Mouse (Mus musculus) liver, embryonic 13.5 days (tissue): ENCODE measurements around the gene Ppp1r12c. TPM values are rescaled to one million over a fixed set of nuclear protein-coding genes. Genes with fewer than 3 reads are reported as not detected.

Experiments
- ATAC-seq: fragments of 200-750 bp; cut with Nextera tagmentation; 2 replicates; pipeline ENCODE4 v1.8.0; 2017; ENCODE audit warnings: low read depth, mild to moderate bottlenecking, moderate number of reproducible peaks, moderate library complexity
- DNase-seq: peaks from one replicate; pipeline ENCODE4 v3.0.0; 2022
- H3K27ac ChIP-seq: fragments of 300-500 bp; sonication (generic); 2 replicates; pipeline ENCODE4 v1.5.1; 2015; ENCODE audit warnings: moderate library complexity, mild to moderate bottlenecking, inconsistent platforms
- H3K27me3 ChIP-seq: fragments of 300-500 bp; sonication (generic); 2 replicates; pipeline ENCODE4 v1.6.1; 2015; ENCODE audit warnings: mild to moderate bottlenecking, inconsistent platforms
- H3K36me3 ChIP-seq: fragments of 300-500 bp; sonication (generic); 2 replicates; pipeline ENCODE4 v1.6.1; 2015; ENCODE audit warnings: mild to moderate bottlenecking, inconsistent platforms
- H3K4me1 ChIP-seq: fragments of 300-500 bp; sonication (generic); replicated peaks from 2 replicates; pipeline ENCODE4 v1.6.1; 2015; ENCODE audit warnings: inconsistent platforms
- H3K4me2 ChIP-seq: fragments of 300-500 bp; sonication (generic); 2 replicates; pipeline ENCODE4 v1.6.1; 2015; ENCODE audit warnings: inconsistent platforms, mild to moderate bottlenecking, moderate library complexity
- H3K4me3 ChIP-seq: fragments of 300-500 bp; sonication (generic); replicated peaks from 2 replicates; pipeline ENCODE4 v1.5.1; 2015; ENCODE audit warnings: mild to moderate bottlenecking, inconsistent platforms
- H3K9ac ChIP-seq: fragments of 300-500 bp; sonication (generic); 2 replicates; pipeline ENCODE4 v1.6.1; 2015; ENCODE audit warnings: mild to moderate bottlenecking, inconsistent platforms
- H3K9me3 ChIP-seq: fragments of 300-500 bp; sonication (generic); replicated peaks from 2 replicates; pipeline ENCODE4 v1.6.1; 2016; ENCODE audit warnings: inconsistent platforms
- WGBS: fragments of 180-500 bp; shearing (Covaris S2); methylation state at CpG from one replicate; pipeline ENCODE4 v1.1.7; 2015; ENCODE audit not compliant: insufficient replicate concordance; 5-methylcytosine and 5-hydroxymethylcytosine counted together
- polyA plus RNA-seq: library from polyadenylated mRNA; unstranded; fragments of >200 nt; fragmentation: Nextera tagmentation; extraction: Ambion mirVana; gene quantifications from 2 replicates; pipeline ENCODE4 v1.2.1, GENCODE M21; 2015

Ppp1r12c gene
- polyA plus RNA-seq, 1 experiment from 2014 or later: 18.8 TPM

DNA sequence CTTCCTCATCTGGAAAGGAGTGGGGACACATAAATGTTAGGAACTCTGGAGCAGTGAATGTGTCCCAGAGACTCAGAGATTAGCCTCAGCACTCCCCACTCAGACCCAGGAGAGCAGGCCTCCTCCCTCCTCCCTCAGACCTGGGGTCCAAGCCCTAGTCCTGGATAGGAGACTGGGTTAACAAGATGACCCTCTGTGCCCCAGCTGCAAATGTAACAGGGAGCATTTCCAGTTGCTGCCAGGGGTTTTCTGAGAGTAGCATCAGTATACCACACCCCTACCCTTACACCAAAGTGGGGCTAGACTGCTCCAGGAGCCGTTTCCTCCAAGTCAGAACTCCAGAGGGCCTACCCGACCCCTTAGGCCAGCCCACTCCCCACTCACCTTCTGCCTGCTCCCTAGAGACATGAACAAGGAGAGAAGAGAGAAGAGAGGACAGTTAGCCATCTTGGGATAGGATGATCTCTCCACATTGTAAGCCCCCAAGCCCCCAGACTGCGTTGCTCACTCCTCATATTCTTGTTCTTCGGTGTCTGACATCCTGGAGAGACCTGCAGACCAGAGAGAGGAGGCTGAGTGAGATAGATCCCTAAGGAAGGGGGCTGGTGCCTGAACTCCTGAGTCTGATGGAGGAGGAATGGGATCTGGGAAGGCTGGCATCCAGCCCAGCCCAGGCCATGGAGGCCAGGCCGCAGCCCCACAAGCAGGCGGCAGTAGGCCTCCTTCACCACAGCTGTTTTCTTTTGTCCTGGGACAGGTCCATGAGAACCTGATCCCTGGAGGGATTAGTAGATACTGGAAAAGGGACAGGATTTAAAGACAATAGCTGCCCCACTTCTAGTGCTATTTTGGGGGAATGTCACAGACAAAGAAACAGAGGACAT, 12.6 kb upstream of the Ppp1r12c start:
- Histone ChIP-seq H3K36me3 (no peaks in the 10 kb centered on the region), H3K4me2 (no peak overlapping the region), H3K9ac (no peak overlapping the region), H3K4me3 (no peak overlapping the region), H3K27me3 (no peaks in the 10 kb centered on the region), H3K4me1 (peaks cover 25% of the 10 kb centered on the region), H3K27ac (no peak overlapping the region), H3K9me3 (no peaks in the 10 kb centered on the region)
- DNase-seq (no peak), ATAC-seq (no peak)
- WGBS: 68% methylated on average over 6 of the region's 6 CpGs

DNA sequence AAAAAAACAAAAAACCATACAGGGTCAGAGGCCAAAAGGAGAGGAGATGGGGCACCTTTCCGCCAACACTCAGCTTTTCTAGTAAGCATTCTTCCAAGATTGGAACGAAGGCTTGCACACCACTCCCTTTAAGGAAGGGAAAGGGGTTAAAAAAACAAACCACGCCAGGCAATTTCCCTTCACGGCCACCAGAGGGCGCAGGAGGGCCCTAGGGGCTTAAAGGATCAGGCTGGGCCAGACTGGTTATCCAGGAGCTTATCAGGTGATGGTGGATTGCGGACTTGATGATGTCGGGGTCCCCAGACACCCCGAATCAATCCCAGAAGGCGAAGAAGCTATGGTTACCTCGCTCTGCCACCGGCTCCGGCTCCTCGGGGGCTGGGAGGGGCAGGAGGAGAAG, 11.8 kb upstream of the Ppp1r12c start:
- Histone ChIP-seq H3K4me1 (peaks cover 33% of the 10 kb centered on the region), H3K27ac (no peak overlapping the region)
- WGBS: 16% methylated on average over 13 of the region's 13 CpGs

DNA sequence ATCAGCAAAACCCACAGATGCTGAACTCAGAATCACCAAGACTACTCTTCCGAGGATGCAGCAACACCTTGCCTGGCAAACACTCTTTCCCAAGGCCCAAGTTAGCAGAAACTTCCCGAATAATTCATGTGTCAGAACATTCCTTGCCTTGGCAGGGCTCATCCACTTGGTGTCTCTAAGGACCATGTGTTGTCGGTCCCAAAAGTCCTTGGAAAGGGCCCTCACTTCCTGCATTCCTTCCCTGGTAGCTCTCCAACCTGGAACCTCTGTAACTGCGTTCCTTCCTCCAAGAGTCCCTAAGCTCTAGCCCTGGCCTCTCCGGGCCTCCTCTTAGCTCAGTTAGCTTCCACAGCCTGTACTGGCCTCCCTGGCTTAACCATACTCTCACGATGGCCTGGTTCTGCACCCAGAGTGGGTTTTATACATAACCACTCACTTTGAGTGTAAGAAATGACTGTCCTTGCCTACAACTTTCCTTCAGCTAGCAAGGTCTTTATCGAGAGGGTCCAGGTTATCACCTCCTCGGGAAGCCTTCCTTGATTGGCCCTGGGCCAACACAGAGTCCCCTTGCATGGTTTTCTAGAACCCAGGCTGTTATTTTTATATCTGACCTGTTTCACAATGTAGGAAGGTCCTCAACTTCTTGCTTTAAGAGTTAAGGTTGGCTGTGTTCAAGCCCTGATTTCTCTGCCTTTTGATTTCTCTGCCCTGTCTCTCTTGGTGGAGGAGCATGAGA, 10.2 kb upstream of the Ppp1r12c start:
- no peaks in the 10 kb centered on the region for H3K9me3 ChIP-seq
- no peaks in the 10 kb centered on the region for H3K27me3 ChIP-seq
- no peak overlapping the region for H3K9ac ChIP-seq
- H3K4me2 ChIP-seq: no peak overlapping the region
- no peak for DNase-seq
- no peak for ATAC-seq
- no peaks in the 10 kb centered on the region for H3K36me3 ChIP-seq
- H3K27ac ChIP-seq: no peak overlapping the region
- WGBS: 68% methylated on average over 8 of the region's 8 CpGs
- no peak overlapping the region for H3K4me3 ChIP-seq
- H3K4me1 ChIP-seq: peaks cover 35% of the 10 kb centered on the region

More for the DNA sequence above, 11.8 kb upstream of the Ppp1r12c start:
- Histone ChIP-seq H3K9ac (no peak overlapping the region), H3K4me2 (no peak overlapping the region), H3K27me3 (no peaks in the 10 kb centered on the region), H3K36me3 (no peaks in the 10 kb centered on the region), H3K4me3 (no peak overlapping the region), H3K9me3 (no peaks in the 10 kb centered on the region)
- ATAC-seq (no peak), DNase-seq (peak; percentile 42)

DNA sequence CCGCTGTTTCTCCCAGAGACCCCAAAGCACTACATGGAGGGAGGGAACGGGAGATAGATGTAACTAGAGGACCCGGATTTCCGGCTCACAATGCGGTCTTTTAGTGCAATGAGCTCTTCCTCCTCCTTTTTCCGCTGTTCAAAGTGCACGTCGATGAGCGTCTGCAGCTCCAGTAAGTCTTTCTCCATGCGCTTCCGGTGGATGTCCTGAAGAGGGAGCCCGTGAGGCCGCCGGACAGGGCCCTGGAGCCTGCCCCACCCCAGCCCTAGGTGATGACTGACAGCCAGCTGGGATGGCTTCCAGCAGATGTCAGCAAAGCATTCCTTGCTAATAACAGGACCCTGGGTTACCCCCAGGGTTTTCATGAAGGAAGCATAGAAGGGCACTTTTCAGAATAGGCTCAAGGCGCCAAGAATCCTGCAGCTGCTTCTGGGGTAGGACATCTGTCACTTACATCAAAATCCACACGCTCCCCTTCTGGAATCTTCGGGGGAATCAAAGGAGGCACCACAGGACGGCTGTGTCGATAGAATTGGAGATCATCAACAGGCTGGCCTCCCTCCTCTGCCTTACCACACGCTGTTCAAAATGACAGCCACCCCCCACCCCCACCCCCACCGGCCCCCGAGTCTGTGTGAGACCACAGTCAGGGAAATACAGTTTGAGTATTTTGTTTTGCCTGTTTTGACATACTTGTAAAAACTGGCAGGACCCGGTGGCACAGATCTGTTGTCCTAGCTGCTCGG, 8.6 kb upstream of the Ppp1r12c start:
- peaks cover 38% of the 10 kb centered on the region for H3K4me1 ChIP-seq
- peak overlapping the region; percentile 20; the same call in 1 of the 2 replicates for H3K4me3 ChIP-seq
- DNase-seq: peak; percentile 65
- peak; percentile 75 for ATAC-seq
- H3K36me3 ChIP-seq: no peaks in the 10 kb centered on the region
- no peaks in the 10 kb centered on the region for H3K9me3 ChIP-seq
- H3K4me2 ChIP-seq: peak overlapping the region; percentile 53
- WGBS: 19% methylated on average over 24 of the region's 24 CpGs
- no peaks in the 10 kb centered on the region for H3K27me3 ChIP-seq
- H3K27ac ChIP-seq: no peak overlapping the region
- 0 out of 2 replicates have a peak overlapping the region, but pooled peaks have one; percentile 29 for H3K9ac ChIP-seq

DNA sequence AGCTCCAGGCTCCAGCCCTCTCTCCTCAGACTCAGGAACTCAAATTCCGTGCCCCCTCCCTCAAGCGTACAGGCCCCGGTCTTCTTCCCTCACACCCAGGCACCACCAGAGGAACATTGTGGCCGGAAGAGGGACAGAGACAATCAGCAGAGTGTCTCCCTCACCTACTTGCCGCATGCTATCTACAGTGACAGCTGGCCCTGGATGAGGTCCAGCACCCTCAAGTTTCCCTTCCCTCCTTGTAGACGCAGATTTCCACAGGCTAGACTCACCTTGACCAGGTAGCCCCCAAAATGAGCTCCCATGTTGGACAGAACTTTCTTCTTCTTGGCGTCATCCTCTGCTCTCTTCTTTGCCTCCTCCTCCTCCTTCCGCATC, 7.2 kb upstream of the Ppp1r12c start:
- DNase-seq (no peak), ATAC-seq (no peak)
- peaks cover 51% of the 10 kb centered on the region for H3K4me1 ChIP-seq
- no peaks in the 10 kb centered on the region for H3K36me3 ChIP-seq
- no peak overlapping the region; the same call in 1 of the 2 replicates for H3K27ac ChIP-seq
- H3K4me3 ChIP-seq: no peak overlapping the region
- H3K27me3 ChIP-seq: no peaks in the 10 kb centered on the region
- no peak overlapping the region for H3K9ac ChIP-seq
- H3K9me3 ChIP-seq: no peaks in the 10 kb centered on the region
- no peak overlapping the region for H3K4me2 ChIP-seq
- WGBS: 63% methylated on average over 8 of the region's 8 CpGs

DNA sequence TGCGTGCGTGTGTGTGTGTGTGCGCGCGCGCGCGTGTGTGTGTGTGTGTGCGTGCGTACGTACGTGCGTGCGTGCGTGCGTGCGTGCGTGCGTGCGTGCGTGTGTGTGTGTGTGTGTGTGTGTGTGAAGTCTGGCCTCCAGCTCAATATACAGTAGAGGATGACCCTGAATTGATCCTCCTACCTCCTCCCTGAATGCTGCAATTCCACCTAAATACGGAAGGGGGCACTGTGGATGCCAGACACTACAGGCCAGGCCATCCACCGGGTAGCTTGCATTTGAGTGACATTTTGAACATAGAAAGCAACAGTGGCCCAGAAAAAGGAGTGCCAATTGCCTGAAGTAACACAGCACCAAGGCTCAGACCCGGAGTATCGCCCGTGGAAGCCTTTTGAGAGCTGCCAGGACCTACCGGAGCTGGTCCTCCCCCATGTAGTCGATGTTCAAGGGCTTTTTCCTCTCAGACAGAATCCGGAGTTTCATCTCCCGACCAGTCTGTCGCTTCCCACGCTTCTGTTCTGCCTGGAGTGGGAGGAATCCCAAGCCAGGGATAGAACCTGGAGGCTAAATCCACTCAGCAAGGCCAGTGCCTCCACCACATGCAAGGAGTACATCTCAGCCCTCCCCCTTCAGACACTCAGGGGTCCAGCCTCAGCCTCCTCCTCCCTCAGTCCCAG, 6.7 kb upstream of the Ppp1r12c start:
- 73% methylated on average over 26 of the region's 32 CpGs for WGBS
- Histone ChIP-seq H3K9me3 (no peaks in the 10 kb centered on the region), H3K27me3 (no peaks in the 10 kb centered on the region), H3K27ac (no peak overlapping the region; the same call in 1 of the 2 replicates), H3K4me2 (no peak overlapping the region), H3K9ac (no peak overlapping the region), H3K4me3 (no peak overlapping the region), H3K4me1 (peaks cover 49% of the 10 kb centered on the region), H3K36me3 (no peaks in the 10 kb centered on the region)
- ATAC-seq (no peak), DNase-seq (no peak)

DNA sequence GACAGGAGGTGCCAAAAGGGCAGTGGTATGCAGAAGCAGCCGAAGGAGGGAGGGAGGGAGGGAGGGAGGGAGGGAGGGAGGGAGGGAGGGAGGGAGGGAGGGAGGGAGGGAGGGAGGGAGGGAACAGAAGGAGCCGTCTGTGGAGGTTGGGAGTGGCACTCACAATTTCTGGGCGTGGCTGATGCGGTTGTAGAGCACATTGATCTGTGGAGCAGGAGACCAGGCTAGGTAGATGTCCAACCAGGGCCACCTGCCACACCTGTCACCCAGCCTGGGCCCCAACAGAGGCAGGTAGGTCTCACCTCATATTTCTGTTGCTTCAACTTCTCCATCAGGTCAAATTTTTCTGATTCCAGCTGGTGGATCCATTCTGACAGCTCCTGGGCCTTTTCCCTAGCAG, 5.7 kb upstream of the Ppp1r12c start:
- Histone ChIP-seq H3K9me3 (no peaks in the 10 kb centered on the region), H3K4me1 (peaks cover 58% of the 10 kb centered on the region), H3K27me3 (no peaks in the 10 kb centered on the region), H3K4me3 (no peak overlapping the region), H3K36me3 (no peaks in the 10 kb centered on the region), H3K9ac (no peak overlapping the region), H3K27ac (no peak overlapping the region; the same call in 1 of the 2 replicates), H3K4me2 (no peak overlapping the region)
- WGBS: 26% methylated on average over 3 of the region's 4 CpGs
- DNase-seq (no peak), ATAC-seq (no peak)

DNA sequence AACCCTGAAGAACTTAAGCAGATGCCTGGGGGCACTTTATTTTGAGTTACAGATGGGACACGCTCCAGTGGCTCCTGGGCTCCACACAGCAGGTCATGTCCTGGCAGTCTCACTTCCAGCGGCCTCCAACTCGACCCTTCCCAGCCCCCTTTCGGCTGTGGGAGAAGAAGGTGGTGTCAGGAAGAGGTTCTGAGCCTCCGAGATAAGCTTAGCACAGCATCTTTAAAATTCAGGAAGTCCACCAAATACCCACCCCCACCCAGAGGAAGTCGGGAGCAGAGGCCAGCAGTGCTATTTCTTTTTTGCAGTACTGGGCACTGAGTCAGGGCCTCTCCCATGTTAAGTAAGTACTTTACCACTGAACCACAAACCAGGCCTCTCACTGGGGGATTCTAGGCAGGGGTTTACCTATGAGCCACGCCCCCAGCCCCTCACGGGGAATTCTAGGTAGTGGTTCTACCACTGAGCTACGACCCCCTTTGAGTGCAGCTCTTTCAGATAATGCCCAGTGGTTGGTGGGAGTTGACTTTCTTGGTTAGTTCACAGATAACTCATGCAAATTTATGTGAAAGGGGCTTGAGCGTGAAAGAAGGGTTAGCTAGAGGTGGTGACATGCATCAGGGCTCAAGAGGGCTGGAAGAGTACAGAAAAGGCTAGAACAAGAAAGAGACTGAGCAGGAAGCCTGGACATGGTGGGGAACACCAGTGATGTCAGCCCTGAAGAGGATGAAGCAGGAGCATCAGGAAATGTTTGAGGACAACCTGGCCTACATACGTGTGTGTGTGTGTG, 3.4 kb upstream of the Ppp1r12c start:
- ATAC-seq (no peak), DNase-seq (no peak)
- WGBS: 13% methylated on average over 11 of the region's 11 CpGs
- Histone ChIP-seq H3K4me1 (peaks cover 66% of the 10 kb centered on the region), H3K27me3 (no peaks in the 10 kb centered on the region), H3K4me2 (peak overlapping the region; percentile 20), H3K9ac (peak overlapping the region; percentile 14), H3K27ac (peak overlapping the region; percentile 71), H3K36me3 (no peaks in the 10 kb centered on the region), H3K9me3 (no peaks in the 10 kb centered on the region), H3K4me3 (no peak overlapping the region)

DNA sequence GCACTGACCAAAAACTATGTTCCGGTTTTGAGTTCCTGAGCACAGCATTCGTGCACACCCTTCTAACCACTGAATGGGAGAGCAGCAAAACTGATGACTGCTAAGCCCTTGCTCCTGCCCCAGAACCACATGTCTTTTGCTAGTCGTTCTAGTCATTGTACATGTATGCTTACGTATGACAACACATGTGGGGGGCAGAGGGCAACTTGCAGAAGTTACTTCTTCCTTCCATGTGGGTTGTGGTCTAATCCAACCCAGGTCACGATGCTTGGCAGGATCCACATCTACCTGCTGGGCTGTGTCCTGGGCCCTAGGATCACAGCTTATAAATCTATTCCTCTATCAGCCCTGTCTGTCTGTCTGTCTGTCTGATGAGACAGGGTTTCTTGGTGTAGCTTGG, 2.4 kb upstream of the Ppp1r12c start:
- H3K27me3 ChIP-seq: no peaks in the 10 kb centered on the region
- H3K4me1 ChIP-seq: peaks cover 66% of the 10 kb centered on the region
- no peak overlapping the region for H3K4me3 ChIP-seq
- H3K4me2 ChIP-seq: no peak overlapping the region
- peaks cover 4% of the 10 kb centered on the region; the same call in 1 of the 2 replicates for H3K36me3 ChIP-seq
- no peak overlapping the region for H3K9ac ChIP-seq
- DNase-seq (no peak), ATAC-seq (no peak)
- WGBS: 57% methylated on average over 5 of the region's 5 CpGs
- no peaks in the 10 kb centered on the region for H3K9me3 ChIP-seq
- H3K27ac ChIP-seq: peak overlapping the region; percentile 71

DNA sequence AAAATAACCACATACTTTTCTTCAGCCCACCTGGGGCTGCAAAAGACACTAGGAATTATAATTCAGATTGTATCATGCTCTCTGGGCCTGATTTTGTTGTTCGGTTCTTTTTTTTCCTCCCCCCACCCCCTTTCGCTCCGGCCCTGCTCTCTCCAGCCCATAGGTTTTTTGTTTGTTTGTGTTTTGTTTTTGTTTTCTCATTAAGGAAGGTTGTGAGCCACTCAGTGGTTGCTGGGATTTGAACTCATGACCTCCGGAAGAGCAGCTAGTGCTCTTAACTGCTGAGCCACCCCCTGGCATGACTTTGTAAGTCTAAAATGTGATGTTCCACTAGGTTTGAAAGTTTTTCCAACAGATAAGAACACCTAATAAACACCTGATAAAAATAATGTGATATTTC, 1.6 kb upstream of the Ppp1r12c start:
- Histone ChIP-seq H3K27ac (peak overlapping the region; percentile 90), H3K4me2 (peak overlapping the region; percentile 87), H3K9me3 (no peaks in the 10 kb centered on the region), H3K36me3 (peaks cover 9% of the 10 kb centered on the region; the same call in 1 of the 2 replicates), H3K27me3 (no peaks in the 10 kb centered on the region), H3K4me1 (peaks cover 67% of the 10 kb centered on the region), H3K9ac (no peak overlapping the region), H3K4me3 (peak overlapping the region; percentile 95; the same call in 1 of the 2 replicates)
- DNase-seq (no peak), ATAC-seq (no peak)
- 69% methylated on average over 4 of the region's 4 CpGs for WGBS
